Mouse (Mus musculus) central nervous system, embryonic 14 days (tissue): ENCODE data around the gene Btrc. TPM values are rescaled to one million over a fixed set of nuclear protein-coding genes. Genes with fewer than 3 reads are reported as not detected.

ENCODE experiments used
- polyA plus RNA-seq: library from polyadenylated mRNA; depleted of rRNA; stranded (reverse); fragments of >200 nt; gene quantifications from 2 replicates; pipeline ENCODE4 v1.2.3, GENCODE M21; 2012; rRNA removed

Gene Btrc
- 58.2 and 59.5 TPM in 2 replicates for polyA plus RNA-seq

GRCm38 (mm10) chr19:45363384-45363926 is at the start of gene Btrc:
Btrc (plus strand) TSS chr19:45363734.

DNA sequence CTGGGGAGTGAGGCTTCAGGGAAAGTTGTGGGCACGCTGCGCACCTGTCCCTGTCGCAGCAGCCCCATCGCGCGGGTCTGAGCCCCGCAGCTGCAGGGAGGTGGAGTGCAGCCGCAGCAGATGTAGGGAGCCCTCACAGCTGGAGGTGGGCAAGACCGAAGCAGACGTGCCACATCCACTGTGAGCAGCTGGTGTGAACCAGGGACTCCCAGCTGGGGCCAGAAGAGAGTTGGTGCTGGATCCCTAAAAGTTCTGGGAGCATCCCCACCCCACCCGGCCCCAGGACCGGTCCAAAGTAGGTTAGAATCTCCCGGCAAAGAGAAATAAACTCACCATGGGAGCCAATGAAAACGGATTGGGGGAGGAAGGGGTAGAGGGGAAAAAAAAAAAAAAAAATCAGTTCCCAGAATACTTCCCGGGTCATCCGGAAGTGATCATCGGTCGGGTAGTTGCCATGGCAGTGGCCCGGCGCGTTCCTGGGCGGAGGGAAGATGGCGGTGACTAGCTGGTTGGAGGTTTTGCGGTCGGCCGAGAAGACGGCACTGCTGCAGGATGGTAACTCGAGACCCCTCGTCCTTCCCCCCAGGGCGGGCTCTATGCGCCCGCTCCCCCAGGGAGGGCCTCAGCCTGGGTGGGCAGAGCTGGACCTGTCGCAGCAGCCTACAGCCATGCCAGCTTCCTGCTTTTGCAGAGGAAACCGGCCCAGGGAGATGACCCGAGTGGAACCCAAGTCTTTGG is 196.8 kb downstream of the Btrc start, which contains the start of the genes Poll and Gm17018:
Gene Poll (minus strand): TSS at position 379 of the 738 bp plus-strand sequence.
Gene Gm17018 (plus strand): TSS at position 463 of the 738 bp plus-strand sequence.

Other genes starting within 250 kb of the Btrc start
- 0.90 and 2.9 TPM in 2 replicates for gene Tlx1, start 213.1 kb upstream of the Btrc start, polyA plus RNA-seq
- 5.0 and 6.2 TPM in 2 replicates for gene Lbx1, start 127.9 kb upstream of the Btrc start, polyA plus RNA-seq
- 10.7 and 11.2 TPM in 2 replicates for gene Poll, start 196.8 kb downstream of the Btrc start, polyA plus RNA-seq
- gene Gm17018, start 196.9 kb downstream of the Btrc start, polyA plus RNA-seq: 25.4 and 26.6 TPM in 2 replicates